In the genomic region with DNA sequence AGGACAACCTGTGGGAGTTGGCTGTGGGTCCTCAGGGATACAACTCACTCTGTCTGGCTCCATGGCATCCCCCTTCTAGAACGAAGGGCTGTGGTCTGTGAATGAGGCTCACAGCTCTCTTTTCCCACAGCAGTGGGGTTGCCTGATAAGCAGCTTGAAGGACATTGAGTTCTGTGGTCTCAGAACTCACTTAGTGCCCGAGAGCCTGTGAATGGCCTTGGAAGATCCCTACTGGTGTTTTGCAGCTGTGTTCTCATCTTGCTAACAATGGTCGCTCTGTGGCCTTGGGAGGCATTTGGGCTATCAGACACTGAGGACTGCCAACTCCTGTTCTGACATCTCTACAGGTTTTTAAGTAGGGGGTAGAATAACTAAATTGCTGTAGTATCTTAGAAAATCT, we compare ENCODE assay signal across 11 mouse cellular contexts.
"Had no signal": no experiment of that assay in that cellular context is flagged by ENCODE, and none has a peak within 500 bp of the region (broad histone marks: within the 10 kb centered on the region; RNA-seq: fewer than 3 reads in every experiment).

No protein-coding gene starts in this region.

- DNase-seq: liver, embryonic 13.5 days; lung, adult 2 months; right cerebral cortex, adult 18-20 months; right cerebral cortex, postnatal 25 days; thymus, postnatal 25 days had no signal

- H3K27me3 ChIP-seq: liver, embryonic 13.5 days; midbrain, embryonic 12.5 days; midbrain, embryonic 15.5 days; neural tube, embryonic 13.5 days had no signal

- H3K4me1 ChIP-seq: midbrain, embryonic 15.5 days had no signal

- H3K4me2 ChIP-seq: liver, embryonic 13.5 days; midbrain, embryonic 12.5 days; midbrain, embryonic 15.5 days; neural tube, embryonic 13.5 days had no signal

- H3K9me3 ChIP-seq: liver, embryonic 13.5 days; midbrain, embryonic 12.5 days; midbrain, embryonic 15.5 days; neural tube, embryonic 13.5 days had no signal

- H3K27ac ChIP-seq: kidney, postnatal 0 days; liver, embryonic 13.5 days; midbrain, embryonic 12.5 days; midbrain, embryonic 15.5 days; neural tube, embryonic 13.5 days had no signal

- ATAC-seq: intestine, postnatal 0 days; midbrain, embryonic 15.5 days had no signal

- H3K4me3 ChIP-seq: liver, embryonic 13.5 days; midbrain, embryonic 12.5 days; midbrain, embryonic 15.5 days; myocyte; neural tube, embryonic 13.5 days had no signal

- H3K9ac ChIP-seq: liver, embryonic 13.5 days; midbrain, embryonic 12.5 days; midbrain, embryonic 15.5 days; neural tube, embryonic 13.5 days had no signal
